Mouse (Mus musculus) naive thymus-derived CD4-positive, alpha-beta T cell, adult 2 months (primary cell): Measurements from ENCODE around the gene Def6.
"Not testable (repeated sequence)": the region's sequence is repeated elsewhere in the genome, so short reads cannot be mapped to it uniquely, and the experiment has no call there.

Source experiments
- DNase-seq: peaks from one replicate; pipeline ENCODE4 v3.0.0-alpha.2; 2011; ENCODE audit warnings: low read depth

Gene Def6

DNA sequence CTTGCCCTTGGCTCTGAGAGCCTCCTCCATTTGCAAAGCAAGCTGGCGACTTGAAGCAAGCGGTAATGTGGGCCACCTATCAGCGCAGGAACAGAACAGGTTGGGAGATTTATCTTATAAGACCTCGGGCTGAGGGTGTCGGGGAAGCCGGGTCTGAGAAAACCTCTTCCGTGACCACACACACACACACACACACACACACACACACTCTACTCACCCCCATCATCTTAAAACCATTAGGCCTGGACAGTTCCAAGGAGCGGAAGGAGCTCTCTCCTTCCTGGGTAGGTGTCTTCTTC is 685 bp downstream of the Def6 start:
- DNase-seq = no peak

- DNase-seq = peak; percentile 50
These were observed 2.0 kb downstream of the Def6 start for GRCm38 (mm10) chr17:28209457-28210110.

DNA sequence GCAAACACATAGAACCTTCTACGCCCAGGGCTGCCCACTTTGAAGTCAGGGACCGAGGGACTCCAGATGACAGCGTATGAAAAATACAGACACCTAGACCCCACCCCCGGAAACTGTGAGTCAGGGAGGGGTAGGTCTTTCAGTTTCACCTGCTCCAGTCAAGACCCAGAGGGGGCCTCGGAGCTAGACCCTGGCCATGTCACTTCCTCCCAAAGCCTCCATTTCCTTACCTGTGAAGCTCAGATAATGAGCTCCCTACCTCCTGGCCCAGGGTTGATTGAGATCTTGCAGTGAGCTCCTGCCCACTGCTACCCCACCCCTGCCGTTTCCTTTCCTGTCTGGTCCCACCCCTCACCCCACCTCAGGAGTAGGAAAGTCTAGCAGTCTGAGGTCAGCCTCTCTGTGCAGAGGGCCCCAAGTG is 4.4 kb downstream of the Def6 start:
- peak; percentile 94 for DNase-seq

GRCm38 (mm10) chr17:28212391-28212790 is 4.8 kb downstream of the Def6 start:
- no peak for DNase-seq

DNA sequence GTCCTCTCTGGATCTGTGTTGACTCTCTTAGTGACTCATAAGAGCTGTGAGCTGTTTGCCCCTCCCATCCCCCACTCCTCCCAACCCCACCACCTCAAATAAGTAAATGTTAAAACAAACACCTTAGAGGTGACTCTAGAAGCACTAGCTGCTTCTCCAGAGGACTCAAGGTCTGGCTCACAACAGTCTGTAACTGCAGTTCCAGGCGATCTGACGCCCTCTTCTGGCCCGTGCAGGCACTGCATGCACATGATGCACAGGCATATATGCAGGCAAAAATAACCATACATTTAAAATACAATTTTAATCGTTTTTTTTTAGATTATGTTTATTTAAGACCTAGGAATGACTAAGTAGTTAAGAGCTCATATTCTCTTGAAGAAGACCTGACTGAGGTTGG is 5.7 kb downstream of the Def6 start:
- peak; percentile 74 for DNase-seq

GRCm38 (mm10) chr17:28216791-28217190 is 9.2 kb downstream of the Def6 start:
- DNase-seq = peak; percentile 43

- DNase-seq = peak; percentile 94
These were observed 10.4 kb downstream of the Def6 start for GRCm38 (mm10) chr17:28217721-28218649.

- not testable (repeated sequence) for DNase-seq
These were observed 14.9 kb downstream of the Def6 start for GRCm38 (mm10) chr17:28222463-28222862.

GRCm38 (mm10) chr17:28223561-28224391 is 16.2 kb downstream of the Def6 start:
- peak; percentile 93 for DNase-seq

DNA sequence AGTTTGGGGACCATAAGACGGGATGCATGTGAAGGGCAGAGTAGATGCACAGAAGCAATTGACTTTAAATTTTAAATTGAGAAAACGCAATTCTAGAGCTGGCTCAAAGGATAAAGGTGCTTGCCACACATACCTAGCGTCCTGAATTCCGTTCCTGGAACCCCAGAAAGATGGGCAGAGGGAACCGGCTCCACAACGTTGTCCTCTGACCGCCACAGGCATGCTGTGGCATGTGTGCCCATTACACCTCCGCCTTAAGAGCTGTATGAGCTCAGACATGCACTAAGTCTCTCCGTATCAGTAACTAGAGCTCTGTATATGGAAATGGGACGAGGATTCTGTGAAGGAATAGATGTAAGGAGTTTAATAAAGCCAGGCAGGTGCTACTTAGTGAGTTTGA is 17.0 kb downstream of the Def6 start:
- no peak for DNase-seq

GRCm38 (mm10) chr17:28226014-28226413 is 18.4 kb downstream of the Def6 start:
- peak; percentile 92 for DNase-seq

DNA sequence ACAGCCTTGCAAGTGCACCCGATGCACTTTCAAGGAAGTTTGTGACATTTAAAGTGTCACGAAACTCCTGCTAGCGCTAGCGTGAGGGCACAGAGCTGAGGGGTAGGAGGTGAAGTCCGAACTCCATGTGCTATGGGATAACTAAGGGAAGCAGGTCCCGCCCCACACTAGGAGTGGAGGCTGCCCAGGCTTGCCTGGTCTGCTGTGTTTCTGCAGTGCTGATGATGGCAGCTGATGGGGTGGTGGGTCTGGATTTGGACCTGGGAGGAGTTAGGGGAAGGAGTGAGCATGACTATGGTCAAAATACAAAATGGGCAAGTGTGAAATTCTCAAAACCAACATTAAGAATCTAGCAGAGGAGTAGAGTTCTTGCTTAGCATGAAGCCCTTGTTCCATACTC is 22.9 kb downstream of the Def6 start:
- DNase-seq = no peak

- DNase-seq = no peak
These were observed 23.6 kb downstream of the Def6 start for GRCm38 (mm10) chr17:28231026-28231736.

- DNase-seq = peak; percentile 98
These were observed 25.0 kb downstream of the Def6 start, which contains the start of gene Ppard for GRCm38 (mm10) chr17:28232475-28233060. TSS of gene Ppard (plus strand) at chr17:28232700.

DNA sequence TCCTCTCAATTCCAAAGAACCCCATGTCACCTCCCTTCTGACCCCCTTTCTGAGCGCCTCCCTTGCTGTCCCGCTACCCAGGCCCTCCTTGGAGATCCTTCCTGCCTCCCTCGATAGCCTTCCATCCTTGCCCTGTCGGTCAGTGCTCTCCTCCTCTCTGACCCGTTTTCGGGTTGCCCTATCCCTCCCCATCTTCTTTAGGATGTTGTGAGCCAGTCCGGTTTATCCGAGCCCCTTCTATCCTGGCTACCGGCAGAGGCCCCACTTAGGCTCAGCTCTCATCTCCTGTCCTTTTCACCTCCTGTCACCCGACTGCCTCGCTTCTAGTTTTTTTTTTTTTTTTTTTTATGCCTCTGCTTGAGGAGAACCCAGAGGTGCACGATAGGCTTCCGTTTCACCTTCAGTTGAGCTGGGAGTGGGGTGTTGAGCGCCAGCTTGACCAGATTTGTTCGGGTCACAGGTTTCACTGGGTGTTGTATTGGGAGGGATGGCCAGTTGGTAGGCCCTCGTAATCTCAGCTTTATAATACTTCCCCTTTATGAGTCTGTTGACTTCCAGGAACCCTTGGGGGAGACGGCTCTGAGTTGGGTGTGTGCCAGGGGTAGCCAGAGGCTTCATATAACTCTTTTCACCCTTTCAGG is 25.6 kb downstream of the Def6 start:
- peak; percentile 67 for DNase-seq

DNA sequence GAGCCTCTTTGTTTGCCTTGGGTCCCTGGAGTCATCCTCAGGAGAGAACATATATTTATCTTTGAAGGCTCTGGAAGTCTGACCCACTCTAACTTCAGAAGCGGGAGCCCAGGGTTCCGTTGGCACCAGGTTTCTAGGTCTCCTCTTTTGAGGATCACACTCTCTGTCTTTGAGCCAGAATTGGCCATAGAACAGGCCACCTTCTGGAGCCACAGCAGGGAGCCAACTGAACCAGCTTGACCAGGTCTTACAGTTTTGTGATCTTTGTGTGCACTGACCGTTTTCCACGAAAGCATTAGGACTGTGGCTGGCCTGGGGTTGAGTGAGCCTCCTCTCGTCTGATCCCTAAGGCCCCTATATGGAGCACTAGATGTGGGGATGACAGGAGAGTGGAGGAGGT is 27.1 kb downstream of the Def6 start:
- no peak for DNase-seq

- DNase-seq = no peak
These were observed 28.5 kb downstream of the Def6 start for GRCm38 (mm10) chr17:28235982-28236635.

GRCm38 (mm10) chr17:28236636-28237015 is 29.0 kb downstream of the Def6 start:
- DNase-seq = no peak

DNA sequence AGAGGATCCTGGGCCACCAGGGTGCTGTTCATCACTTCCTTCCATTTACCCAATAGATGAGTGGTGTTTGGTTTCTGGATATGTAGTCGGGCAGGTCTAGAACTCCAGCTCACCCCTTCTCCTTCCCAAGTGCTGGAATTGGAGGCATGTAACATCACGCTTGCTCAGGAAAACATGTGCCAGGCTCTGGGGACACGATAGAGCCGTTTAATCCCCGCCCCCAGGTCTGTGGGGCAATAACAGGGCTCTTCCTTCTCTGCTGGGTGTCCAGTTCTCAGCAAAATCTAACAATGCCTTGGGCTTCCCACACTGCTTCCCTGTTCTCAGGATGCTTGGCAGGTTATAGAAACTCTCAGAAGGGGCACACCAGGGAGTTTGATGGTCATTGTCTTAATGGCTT is 29.8 kb downstream of the Def6 start:
- DNase-seq = no peak

- no peak for DNase-seq
These were observed 30.3 kb downstream of the Def6 start for GRCm38 (mm10) chr17:28237874-28238273.
